In genomic region chr19:38190606-38191005, GRCm38 (mm10) we compare ENCODE assay signal across 35 mouse cellular contexts. TPM values are rescaled to one million over a fixed set of nuclear protein-coding genes. Genes with fewer than 3 reads are reported as not detected.
"Had no signal": no experiment of that assay in that cellular context is flagged by ENCODE, and none has a peak within 500 bp of the region (broad histone marks: within the 10 kb centered on the region; RNA-seq: fewer than 3 reads in every experiment).

No protein-coding gene starts in this region.

- DNase-seq: layer of hippocampus, postnatal 36 days; left cerebral cortex, postnatal 4 days; liver, embryonic 13.5 days; lung, adult 18-20 months; lung, adult 2 months; lung, embryonic 14.5 days; lung, postnatal 10 days; lung, postnatal 14 days; lung, postnatal 36 days; lung, postnatal 4 days; midbrain, embryonic 14.5 days had no signal

- H3K9ac ChIP-seq: limb, embryonic 12.5 days; limb, embryonic 13.5 days; limb, embryonic 15.5 days; liver, embryonic 13.5 days; liver, embryonic 14.5 days; lung, embryonic 14.5 days; lung, embryonic 15.5 days; midbrain, embryonic 12.5 days; midbrain, embryonic 13.5 days; midbrain, embryonic 15.5 days; neural tube, embryonic 12.5 days; neural tube, embryonic 13.5 days had no signal

- H3K27ac ChIP-seq: left cerebral cortex, adult 2 months; limb, embryonic 10.5 days; limb, embryonic 12.5 days; limb, embryonic 13.5 days; limb, embryonic 15.5 days; liver, embryonic 13.5 days; liver, embryonic 14.5 days; lung, embryonic 15.5 days; macrophage; midbrain, embryonic 10.5 days; midbrain, embryonic 12.5 days; midbrain, embryonic 13.5 days; midbrain, embryonic 15.5 days; neural tube, embryonic 12.5 days; neural tube, embryonic 13.5 days had no signal

- H3K36me3 ChIP-seq: lung, embryonic 15.5 days; midbrain, embryonic 12.5 days had no signal

- H3K4me1 ChIP-seq: limb, embryonic 10.5 days; limb, embryonic 12.5 days; limb, embryonic 13.5 days; liver, embryonic 13.5 days; lung, embryonic 15.5 days; midbrain, embryonic 10.5 days; midbrain, embryonic 12.5 days; midbrain, embryonic 13.5 days; midbrain, embryonic 15.5 days; neural tube, embryonic 12.5 days had no signal

- H3K27me3 ChIP-seq: limb, embryonic 12.5 days; limb, embryonic 13.5 days; limb, embryonic 15.5 days; liver, embryonic 13.5 days; lung, embryonic 15.5 days; megakaryocyte, embryonic 14.5 days; midbrain, embryonic 12.5 days; midbrain, embryonic 13.5 days; midbrain, embryonic 15.5 days; neural tube, embryonic 12.5 days; neural tube, embryonic 13.5 days had no signal

- H3K4me2 ChIP-seq: limb, embryonic 12.5 days; limb, embryonic 13.5 days; limb, embryonic 15.5 days; liver, embryonic 13.5 days; lung, embryonic 14.5 days; lung, embryonic 15.5 days; midbrain, embryonic 12.5 days; midbrain, embryonic 13.5 days; midbrain, embryonic 15.5 days; neural tube, embryonic 12.5 days; neural tube, embryonic 13.5 days had no signal

- H3K9me3 ChIP-seq: limb, embryonic 10.5 days; limb, embryonic 12.5 days; limb, embryonic 13.5 days; limb, embryonic 15.5 days; liver, embryonic 13.5 days; lung, embryonic 15.5 days; midbrain, embryonic 10.5 days; midbrain, embryonic 12.5 days; midbrain, embryonic 13.5 days; midbrain, embryonic 15.5 days; neural tube, embryonic 12.5 days; neural tube, embryonic 13.5 days had no signal

- ATAC-seq: lung, postnatal 0 days; midbrain, embryonic 13.5 days; midbrain, embryonic 15.5 days; midbrain, embryonic 16.5 days had no signal

- H3K4me3 ChIP-seq: left cerebral cortex, adult 2 months; limb, embryonic 10.5 days; limb, embryonic 12.5 days; limb, embryonic 13.5 days; limb, embryonic 15.5 days; liver, embryonic 13.5 days; lung, embryonic 15.5 days; megakaryocyte, embryonic 14.5 days; midbrain, embryonic 10.5 days; midbrain, embryonic 12.5 days; midbrain, embryonic 13.5 days; midbrain, embryonic 15.5 days; myocyte; neural tube, embryonic 12.5 days; neural tube, embryonic 13.5 days had no signal

RNA-seq across cellular contexts. Expression of gene Pde6c, which starts 58.0 kb away (rescaled TPM):
- total RNA-seq: layer of hippocampus, postnatal 36 days; megakaryocyte progenitor cell, adult 5-6 weeks; megakaryocyte, adult 5-6 weeks; megakaryocyte-erythroid progenitor cell, adult 5-6 weeks; monocyte, adult 5-6 weeks had no signal
- polyA plus RNA-seq: limb, embryonic 10.5 days; limb, embryonic 12.5 days; limb, embryonic 13.5 days; limb, embryonic 15.5 days; lung, adult 2 months; lung, embryonic 14.5 days; lung, embryonic 15.5 days; lung, embryonic 16.5 days; lung, postnatal 0 days; macrophage; midbrain, embryonic 10.5 days; midbrain, embryonic 16.5 days; myocyte; neural tube, embryonic 11.5 days; neural tube, embryonic 12.5 days; neural tube, embryonic 13.5 days had no signal
